Mouse (Mus musculus): ENCODE data around the gene Coa4. TPM values are rescaled to one million over a fixed set of nuclear protein-coding genes. Genes with fewer than 3 reads are reported as not detected.

The Coa4 gene
- polyA plus RNA-seq (2014; fragmentation: Illumina TruSeq; extraction: RNeasy Lipid Tissue Mini Kit (QIAGEN cat#74804); ENCODE audit: low read depth, low replicate concordance): 10.1 TPM

GRCm38 (mm10) chr7:100536804-100537518, at the start of gene Coa4:
TSS of gene Coa4 (plus strand) at chr7:100537071.

GRCm38 (mm10) chr7:100493117-100493483, 43.8 kb upstream of the Coa4 start, which contains the start of gene Ucp2:
TSS of gene Ucp2 (plus strand) at chr7:100493337.

DNA sequence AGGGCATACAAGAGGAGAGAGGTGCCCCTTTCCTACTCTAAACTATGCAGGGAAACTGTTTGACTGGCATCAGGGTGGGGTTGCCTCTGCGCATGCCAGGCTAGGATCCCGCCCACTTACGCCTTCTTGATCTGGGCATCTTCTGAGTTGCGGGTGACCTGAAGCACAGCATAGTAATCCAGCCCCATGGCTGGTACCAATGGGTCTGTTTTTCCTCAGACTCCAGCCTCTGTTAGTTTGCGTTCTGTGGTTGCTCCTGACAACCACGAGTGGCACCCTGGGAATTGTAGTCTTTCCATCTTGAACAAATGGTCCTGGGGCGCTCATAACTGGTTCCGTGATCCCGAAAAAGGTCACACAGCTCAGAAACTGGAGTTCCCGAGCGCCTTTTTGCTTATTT, 22.3 kb upstream of the Coa4 start, which contains the start of gene Dnajb13:
Gene Dnajb13 (minus strand): TSS at position 388 of the 400 bp plus-strand sequence.

Other genes with a start within 250 kb of the Coa4 start
- gene C2cd3, start 164.8 kb upstream of the Coa4 start, polyA plus RNA-seq (2014; fragmentation: Illumina TruSeq; extraction: RNeasy Lipid Tissue Mini Kit (QIAGEN cat#74804); ENCODE audit: low read depth, low replicate concordance): 26.5 TPM
- gene Ppme1, start 164.8 kb upstream of the Coa4 start, polyA plus RNA-seq (2014; fragmentation: Illumina TruSeq; extraction: RNeasy Lipid Tissue Mini Kit (QIAGEN cat#74804); ENCODE audit: low read depth, low replicate concordance): 84.7 TPM
- gene Ucp3, start 64.1 kb upstream of the Coa4 start, polyA plus RNA-seq (2014; fragmentation: Illumina TruSeq; extraction: RNeasy Lipid Tissue Mini Kit (QIAGEN cat#74804); ENCODE audit: low read depth, low replicate concordance): 7.2 TPM
- gene Ucp2, start 43.7 kb upstream of the Coa4 start, polyA plus RNA-seq (2014; fragmentation: Illumina TruSeq; extraction: RNeasy Lipid Tissue Mini Kit (QIAGEN cat#74804); ENCODE audit: low read depth, low replicate concordance): 10.8 TPM
- not detected for gene Dnajb13, start 22.1 kb upstream of the Coa4 start, polyA plus RNA-seq (2014; fragmentation: Illumina TruSeq; extraction: RNeasy Lipid Tissue Mini Kit (QIAGEN cat#74804); ENCODE audit: low read depth, low replicate concordance)
- 308 TPM for gene Rab6a, start 70.3 kb downstream of the Coa4 start, polyA plus RNA-seq (2014; fragmentation: Illumina TruSeq; extraction: RNeasy Lipid Tissue Mini Kit (QIAGEN cat#74804); ENCODE audit: low read depth, low replicate concordance)
- 64.2 TPM for gene Mrpl48, start 71.2 kb downstream of the Coa4 start, polyA plus RNA-seq (2014; fragmentation: Illumina TruSeq; extraction: RNeasy Lipid Tissue Mini Kit (QIAGEN cat#74804); ENCODE audit: low read depth, low replicate concordance)
- gene Plekhb1, start 125.3 kb downstream of the Coa4 start, polyA plus RNA-seq (2014; fragmentation: Illumina TruSeq; extraction: RNeasy Lipid Tissue Mini Kit (QIAGEN cat#74804); ENCODE audit: low read depth, low replicate concordance): 7.9 TPM
- gene Fam168a, start 169.6 kb downstream of the Coa4 start, polyA plus RNA-seq (2014; fragmentation: Illumina TruSeq; extraction: RNeasy Lipid Tissue Mini Kit (QIAGEN cat#74804); ENCODE audit: low read depth, low replicate concordance): 29.4 TPM

Measured in adrenal gland, adult 10 weeks (tissue).